Mouse (Mus musculus) CD4-positive helper T cell, adult 2 months (primary cell): ENCODE measurements around the gene Wdr38.
A peak's percentile ranks its signal among the peaks of the same experiment; 100 is the strongest.
"Not testable (repeated sequence)": the region's sequence is repeated elsewhere in the genome, so short reads cannot be mapped to it uniquely, and the experiment has no call there.

Experiments
- DNase-seq: peaks from one replicate; pipeline ENCODE4 v3.0.0-alpha.2; 2012; ENCODE audit warnings: low read depth, missing footprints, low spot score

Gene Wdr38

DNA sequence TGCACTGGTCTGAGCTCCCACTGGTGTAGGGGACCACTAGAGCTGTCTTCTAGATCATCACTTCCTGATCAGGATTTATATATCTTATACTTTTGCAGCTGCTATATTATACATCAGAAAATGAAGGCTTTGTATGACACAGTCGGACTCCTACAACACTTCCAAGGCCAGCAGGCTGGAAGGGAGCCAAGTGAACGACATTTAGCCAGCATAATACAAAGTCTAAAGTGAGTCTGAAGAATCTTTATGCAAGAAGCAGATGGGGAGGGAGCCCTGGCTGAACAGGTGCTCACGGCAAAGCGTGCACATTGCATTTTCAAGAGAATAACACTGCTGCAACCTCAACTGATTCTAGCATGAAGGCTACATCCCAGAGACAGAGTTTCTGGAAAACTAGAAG lies 4.8 kb upstream of the Wdr38 start:
- DNase-seq = no peak

DNA sequence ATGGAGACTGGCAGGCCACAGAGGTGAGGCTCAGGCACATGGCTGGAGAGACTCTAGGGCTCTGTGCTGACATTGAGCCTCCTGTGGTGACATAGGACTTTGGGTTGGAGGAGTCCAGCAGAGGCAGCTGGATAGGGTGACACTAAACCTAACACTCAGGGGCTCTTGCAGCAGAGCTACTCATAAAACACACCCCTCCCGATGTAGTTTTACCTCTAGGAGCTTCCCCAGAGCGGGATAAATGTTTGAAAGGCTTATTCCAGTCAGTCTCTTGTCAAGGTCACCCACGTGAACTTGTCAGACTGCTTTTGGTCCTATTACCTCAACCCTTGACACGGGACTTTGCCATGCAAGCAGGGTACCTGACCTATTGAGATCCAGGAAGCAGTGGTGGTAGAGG lies 2.1 kb downstream of the Wdr38 start:
- DNase-seq = no peak

DNA sequence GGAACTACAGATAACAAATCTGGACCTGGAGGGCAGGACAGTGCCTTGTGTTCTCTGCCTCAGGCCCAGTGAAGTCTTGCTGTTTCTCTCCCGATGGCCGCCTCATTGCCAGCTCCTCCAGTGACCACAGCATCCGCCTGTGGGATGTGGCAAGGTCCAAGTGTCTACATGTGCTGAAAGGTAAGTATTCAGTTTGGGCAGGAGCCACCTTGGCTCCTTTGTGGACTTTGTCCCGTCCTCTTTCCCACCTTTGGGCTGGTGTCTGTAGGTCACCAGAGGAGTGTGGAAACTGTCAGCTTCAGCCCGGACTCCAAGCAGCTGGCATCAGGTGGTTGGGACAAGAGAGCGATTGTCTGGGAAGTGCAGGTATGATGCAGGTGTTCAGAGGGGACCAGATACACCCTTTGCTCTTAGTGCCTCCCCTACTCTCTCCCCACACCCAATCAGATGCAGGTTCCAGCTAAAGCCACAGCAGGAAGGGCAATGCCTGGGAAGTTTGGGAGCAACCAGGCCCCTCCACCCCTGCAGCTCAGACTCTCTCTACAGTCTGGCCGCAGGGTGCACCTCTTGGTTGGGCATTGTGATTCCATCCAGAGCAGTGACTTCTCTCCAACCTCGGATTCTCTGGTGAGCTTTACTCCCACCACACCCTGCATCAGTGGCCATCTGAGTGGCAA lies 2.8 kb downstream of the Wdr38 start:
- no peak for DNase-seq

DNA sequence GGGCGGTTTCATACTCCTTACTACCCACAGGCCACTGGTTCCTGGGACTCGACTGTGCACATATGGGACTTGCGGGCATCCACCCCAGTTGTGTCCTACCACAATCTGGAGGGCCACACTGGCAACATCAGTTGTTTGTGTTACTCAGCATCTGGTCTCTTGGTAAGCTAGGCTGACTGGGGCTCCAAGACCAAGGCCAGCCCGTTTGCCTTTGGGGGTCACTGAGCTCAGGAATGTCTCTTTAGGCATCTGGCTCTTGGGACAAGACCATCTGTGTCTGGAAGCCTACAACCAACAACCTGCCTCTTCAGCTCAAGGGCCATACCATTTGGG lies 3.3 kb downstream of the Wdr38 start:
- no peak for DNase-seq

DNA sequence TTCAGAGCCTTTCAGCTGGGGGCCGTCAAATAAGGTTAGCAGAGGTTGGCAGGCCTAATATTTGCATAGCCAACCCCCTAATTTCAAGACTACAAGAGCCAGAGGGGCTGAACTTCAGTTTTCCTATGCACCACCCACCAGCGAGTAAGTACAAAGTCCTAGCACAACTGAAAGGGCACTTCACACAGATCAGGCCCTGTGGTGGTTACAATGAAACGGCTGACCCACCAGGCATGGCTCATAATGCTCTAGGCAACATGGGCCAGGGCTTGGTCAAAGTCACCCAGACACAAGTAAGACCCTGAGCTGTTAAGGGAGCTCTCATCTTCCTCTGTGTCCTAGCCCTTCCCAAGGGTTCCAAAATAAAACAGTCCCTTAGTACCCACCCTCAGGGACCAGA lies 4.6 kb downstream of the Wdr38 start:
- DNase-seq = no peak

DNA sequence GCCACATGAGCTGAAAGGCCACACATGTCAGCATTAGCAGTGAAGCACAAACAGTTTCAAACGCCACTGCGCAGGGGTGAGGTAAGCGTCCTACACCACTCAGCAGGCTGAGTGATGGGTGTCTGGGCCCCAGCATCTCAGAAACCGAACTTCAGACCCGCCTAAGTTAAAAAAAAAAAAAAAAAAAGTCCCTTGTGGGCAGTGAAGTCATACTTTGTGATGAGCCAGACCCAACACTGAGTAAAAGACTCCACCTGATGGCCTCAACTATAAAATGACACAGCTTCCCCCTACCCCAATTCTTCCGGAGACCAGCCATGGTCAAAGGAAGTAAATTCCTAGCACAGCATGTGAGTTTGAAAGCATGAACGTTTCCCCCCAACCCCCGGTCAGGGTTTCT lies 5.8 kb downstream of the Wdr38 start:
- no peak for DNase-seq

DNA sequence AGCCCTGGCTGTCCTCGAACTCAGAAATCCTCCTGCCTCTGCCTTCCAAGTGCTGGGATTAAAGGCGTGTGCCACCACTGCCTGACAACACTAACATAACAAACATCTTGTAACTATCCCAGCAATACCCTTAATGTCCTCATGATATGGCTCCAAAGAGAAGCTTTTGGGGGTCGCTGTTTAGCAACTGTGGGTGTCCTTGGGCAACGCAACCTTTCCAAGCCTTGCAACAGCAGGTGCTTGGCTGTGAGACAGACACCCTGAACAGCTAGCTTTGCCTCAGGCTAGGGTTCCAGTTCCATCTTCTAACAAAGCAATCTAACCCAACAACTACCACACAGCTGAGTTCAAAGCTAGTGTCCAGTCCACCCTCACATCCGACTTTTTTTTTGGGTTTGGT lies 6.2 kb downstream of the Wdr38 start:
- no peak for DNase-seq

DNA sequence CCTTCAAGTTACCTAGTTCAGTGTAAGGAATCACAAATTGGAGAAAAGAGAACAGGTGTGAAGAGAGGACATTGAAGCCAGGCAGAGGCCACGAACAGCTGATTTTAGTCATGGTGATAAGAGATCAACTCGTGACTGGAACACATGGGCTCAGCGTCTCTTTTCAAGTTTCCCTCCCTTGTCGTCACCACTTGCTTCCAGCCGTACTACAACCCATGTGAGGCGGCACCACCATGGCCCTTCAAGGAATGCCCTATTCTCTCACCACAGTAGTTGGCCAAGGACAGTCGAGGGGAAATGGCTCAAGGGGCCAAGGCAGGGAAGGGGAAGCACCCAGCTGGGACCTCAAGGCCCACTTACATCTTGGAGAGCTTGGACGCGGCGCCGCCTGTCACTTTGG lies 7.1 kb downstream of the Wdr38 start:
- DNase-seq = peak; percentile 74

DNA sequence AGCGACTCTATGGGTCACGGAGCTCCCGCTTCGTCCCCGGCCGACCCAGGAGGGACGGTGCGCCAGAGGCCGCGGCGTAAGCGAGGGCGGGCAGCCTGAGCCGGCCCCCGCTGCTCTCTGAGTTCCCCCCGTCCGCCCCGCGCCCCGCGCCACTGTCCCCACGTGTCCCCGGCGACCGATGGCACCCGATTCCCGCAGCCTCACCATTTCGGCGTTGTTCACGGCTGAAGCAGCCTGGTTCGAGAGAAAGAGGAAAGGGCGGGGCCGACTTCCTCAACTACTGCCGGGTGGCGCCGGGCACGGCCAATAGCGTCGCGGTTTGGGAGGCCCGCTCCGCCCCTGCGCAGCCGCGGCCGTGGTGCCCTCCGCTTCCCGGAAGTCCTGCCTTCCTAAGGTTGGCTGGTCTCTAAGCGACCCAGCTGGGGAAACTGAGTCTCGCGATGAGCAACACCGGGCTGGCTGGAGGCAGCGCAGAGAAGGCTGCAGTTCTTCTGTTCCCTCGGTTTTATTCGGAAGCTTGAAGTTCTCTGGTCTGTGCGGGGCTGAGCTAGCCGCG lies 7.7 kb downstream of the Wdr38 start, which contains the start of gene Arpc5l:
TSS of gene Arpc5l (plus strand) at position 469 of the 556 bp plus-strand sequence.
- peak; percentile 93 for DNase-seq

DNA sequence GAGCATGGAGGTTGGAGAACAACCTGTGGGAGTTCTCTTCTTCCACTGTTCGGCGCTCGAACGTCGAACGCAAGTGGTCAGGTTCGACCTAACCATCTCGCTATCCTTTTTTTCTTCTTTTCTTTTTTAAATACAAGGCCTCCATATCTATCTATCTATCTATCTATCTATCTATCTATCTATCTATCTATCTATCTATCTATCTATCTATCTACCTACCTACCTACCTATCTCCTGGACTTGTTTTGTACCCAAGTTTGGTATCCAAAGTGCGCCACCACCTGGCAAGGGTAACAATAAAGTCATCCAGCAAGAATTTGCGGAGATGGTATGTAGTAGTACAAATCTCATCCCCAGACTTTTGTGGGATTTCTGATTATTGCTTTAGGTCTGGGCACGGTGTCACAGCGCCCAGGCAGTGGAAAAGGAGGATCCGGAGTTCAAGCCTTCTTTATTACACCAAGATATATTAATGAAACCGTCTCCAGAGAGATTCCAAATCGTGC lies 8.4 kb downstream of the Wdr38 start, which contains the start of gene Rpl35:
TSS of gene Rpl35 (minus strand) at position 51 of the 506 bp plus-strand sequence.
- DNase-seq = peak; percentile 70

DNA sequence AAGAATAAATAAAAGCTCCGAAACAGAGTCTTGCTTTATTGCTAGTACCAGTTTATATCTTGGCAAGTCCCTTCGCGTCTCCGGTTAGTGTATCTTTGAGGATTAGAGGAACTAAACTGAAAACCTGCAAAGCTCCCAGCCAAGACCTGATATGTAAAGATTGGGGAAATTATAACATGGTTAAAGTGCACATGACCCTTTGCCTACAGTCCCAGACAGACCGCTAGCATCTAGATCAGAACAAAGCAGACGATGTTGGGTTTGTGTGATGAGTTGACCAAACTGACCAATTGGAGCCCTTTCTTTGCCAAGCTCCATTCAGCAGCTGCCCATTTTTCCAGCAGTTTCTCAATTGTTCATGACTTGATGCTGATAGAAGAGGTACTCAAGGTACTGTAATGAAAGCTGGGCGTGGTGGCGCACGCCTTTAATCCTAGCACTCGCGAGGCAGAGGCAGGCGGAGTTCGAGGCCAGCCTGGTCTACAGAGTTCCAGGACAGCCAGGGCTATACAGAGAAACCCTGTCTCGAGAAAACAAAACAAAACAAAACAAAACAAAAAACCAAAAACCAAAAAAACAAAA lies 9.0 kb downstream of the Wdr38 start:
- DNase-seq = no peak

DNA sequence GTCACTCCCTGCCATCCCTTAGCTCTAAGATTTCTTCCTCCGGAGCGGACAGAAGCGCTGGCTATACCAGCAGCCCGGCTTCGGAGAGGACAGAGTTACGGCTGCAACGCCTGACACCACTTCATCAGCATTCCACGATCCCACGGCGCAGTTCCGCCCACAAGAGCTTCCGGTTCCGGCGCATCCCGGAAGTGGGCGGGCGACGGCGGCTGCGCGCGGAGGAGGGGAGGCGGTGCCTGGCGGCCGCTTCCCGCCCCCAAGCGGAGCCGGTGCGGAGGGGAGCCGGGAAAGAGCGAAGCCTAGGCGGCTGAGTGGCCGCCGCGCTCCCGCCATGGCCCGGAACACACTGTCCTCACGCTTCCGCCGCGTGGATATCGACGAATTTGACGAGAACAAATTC lies 10.6 kb downstream of the Wdr38 start:
- peak; percentile 94 for DNase-seq

DNA sequence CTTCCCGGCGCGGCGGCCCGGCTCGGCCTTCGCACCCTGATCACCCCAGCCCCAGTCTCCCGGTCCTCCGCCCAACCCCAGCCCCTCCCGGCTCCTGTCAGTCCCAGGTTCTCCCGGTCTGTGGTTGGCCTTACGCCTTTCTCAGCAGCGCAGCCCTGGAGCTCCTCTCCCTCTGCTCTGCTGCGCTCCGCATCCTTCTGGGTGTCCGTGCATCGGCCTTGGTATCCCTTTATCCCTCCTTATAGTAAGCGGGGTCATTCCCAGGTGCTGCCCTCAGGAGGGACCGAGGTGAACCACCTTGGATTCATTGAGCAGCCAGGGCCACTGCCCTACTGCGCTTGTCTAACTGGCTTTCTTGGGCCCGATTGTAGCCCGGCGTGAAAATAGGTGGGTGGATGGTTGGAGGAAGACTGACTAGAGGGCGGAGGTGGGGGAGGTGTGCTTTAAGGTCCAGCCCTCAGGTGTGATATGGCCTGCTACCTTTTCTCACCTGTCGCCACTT lies 11.1 kb downstream of the Wdr38 start:
- peak; percentile 56 for DNase-seq

DNA sequence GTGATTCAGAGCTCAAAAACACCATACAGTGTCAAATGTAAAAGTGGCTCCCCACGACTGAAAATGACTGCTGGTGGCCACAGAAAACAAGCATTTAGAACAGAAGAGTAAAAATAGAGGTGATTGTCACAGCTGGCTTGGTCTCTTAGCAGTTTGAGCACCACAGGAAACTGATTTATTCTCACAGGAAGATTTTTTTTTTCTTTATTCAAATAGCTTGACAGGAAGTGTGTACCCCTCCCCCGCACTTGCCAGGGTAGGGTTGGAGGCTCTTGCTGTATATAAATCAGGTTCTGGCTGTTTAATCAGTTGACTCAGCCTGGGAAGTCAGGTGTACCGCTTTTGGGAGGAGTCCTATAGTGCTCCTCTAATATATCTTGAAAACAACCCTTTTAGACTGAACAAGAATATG lies 11.7 kb downstream of the Wdr38 start:
- peak; percentile 87 for DNase-seq

DNA sequence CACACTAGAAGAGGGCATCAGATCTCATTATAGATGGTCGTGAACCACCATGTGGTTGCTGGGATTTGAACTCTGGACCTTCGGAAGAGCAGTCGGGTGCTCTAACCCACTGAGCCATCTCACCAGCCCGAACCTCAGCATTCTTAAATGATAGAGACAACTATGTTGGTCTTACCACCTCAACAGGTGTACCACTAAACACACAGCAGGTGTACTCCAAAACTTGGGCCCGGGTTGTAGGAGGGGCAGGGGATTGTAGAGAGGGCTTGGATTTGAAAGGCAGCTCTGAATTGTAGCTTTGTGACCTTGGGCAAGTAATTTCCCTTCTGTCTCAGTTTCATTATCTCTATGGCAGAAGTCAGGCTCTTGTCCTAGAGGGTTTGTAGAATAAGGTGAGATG lies 12.9 kb downstream of the Wdr38 start:
- DNase-seq = not testable (repeated sequence)

DNA sequence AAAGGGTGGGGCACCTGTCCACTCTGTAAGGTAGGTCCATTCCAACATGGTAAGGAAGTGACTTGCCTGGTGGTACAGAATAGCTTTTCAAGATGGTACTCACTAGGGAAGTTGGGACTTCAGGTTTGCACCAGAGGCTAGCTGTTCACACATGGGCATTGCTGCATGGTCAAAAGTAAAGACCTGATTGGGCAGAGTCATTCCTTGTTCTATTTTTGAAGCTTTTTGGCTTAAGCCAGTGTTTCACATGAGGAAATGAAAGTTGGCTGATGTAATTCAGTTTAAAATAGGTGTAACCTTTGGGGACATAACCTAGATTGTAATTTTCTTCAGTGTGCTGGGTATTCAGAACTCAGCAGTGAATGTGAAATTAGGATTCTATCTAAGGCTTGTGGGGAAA lies 14.0 kb downstream of the Wdr38 start:
- DNase-seq = no peak

DNA sequence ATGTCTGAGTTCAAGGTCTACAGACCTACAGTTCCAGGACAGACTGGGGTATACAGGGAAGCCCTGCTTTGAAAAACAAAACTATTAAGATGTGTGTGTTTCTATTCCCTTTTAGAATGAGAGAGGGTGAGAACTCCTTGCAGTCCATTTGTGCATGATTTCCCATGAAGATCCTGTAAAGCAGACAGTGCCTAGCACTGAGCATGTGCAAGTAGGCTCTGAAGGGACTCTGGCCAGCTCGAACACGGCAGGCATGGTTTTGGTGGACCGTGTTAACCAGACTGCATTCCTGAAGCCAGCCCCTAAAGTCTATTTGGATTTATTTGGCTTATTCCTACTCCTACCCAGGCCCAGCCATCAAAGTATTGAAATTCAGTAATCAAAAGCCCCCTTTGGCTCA lies 14.7 kb downstream of the Wdr38 start:
- DNase-seq = no peak

DNA sequence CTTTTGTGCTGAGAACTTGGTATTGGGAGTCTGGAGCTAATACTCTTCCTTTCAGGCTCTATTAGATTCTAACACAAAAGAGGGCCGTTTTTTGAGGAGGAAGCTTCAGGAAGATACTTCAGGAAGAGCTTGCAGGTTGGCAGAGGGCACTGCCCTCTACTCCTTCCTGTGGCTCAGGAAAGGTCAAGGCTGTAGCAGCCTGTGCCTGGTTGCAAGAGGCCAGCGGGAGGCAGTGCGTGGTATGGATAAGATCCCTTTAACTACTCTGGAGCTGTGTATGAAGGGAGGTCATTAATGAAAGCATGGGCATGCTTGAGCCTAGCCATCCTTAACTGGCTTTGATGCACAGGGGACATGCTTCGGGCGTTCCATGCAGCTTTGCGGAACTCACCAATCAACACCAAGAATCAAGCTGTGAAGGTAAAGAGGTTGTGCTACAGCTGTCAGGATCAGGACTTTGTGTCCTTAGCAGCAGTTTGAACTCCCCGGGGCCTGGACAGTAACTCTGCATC lies 15.5 kb downstream of the Wdr38 start:
- DNase-seq = no peak

DNA sequence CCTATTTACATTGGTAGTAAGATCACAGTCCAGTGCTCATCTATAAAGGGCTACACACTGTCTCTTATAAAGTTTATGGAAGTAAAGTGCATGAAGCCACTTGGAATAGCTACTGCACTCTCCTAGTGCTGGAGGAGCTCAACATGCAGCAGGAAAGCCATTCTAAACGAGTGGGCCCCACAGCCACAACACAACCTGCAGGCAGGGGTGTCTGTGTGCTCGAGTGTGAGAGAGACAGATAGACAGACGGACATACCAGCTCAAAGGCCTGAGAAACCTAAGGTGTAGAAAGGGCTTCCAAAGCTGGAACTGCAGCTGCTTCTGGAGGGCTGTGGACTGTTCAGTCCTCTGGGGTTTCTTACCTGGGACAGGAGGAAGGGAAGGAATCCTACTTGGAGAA lies 19.3 kb downstream of the Wdr38 start:
- no peak for DNase-seq

DNA sequence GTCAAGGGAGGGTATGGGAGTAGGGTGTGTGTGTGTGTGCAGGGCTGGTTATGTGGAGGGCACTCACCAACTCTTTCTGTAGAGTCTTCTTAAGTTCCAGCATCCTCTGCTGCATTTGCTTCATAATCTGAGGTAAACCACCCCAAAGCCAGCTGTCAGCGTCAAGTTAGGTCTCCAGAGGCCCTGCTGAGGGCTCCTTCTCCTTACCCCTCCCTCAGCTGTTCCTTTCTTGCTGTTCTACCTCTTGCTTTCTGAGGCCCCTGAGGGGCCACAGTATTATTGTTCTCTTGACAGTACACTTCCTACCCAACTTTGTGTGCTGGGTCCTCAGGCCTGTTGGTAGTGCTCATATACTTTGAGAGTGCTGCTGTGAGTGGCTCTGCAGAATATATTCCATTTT lies 22.7 kb downstream of the Wdr38 start:
- no peak for DNase-seq

DNA sequence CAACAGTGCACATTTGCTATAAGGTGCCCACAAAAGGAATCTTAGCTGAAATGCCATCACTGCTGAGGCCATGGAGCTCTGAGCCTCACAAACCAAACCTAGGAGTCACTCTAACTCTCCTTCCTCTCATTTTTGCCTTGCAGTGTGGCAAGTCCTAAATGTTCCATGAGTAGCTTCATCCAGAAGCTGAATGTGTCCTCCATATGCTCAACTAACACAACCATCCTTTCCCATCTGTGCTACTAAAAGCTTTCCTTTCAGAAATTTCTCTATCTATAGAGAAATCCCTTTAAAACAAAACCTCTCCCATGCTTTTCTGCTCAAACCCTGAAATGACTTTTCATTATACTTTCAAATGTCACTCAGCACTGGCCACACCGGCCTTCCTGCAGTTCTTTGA lies 34.3 kb downstream of the Wdr38 start:
- no peak for DNase-seq

DNA sequence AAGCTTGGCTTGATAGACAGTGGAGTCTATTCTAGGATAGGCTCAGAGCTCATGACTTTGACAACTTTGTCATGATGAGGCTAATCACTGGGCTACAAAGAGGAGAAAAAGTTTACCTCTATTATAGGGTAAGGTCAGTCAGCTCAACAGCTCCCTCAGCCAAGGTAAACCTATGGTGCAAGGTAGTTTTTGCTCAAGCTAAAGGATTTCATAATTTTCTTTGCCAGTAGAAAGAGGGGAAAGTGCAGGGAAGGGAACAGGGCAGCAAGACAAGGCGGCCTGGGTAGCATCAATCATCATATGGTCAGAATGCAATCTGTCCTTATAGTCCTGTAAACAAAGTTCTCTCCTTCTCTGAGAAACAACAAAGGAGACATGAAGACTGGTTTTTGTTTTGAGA lies 42.9 kb downstream of the Wdr38 start:
- DNase-seq = no peak

DNA sequence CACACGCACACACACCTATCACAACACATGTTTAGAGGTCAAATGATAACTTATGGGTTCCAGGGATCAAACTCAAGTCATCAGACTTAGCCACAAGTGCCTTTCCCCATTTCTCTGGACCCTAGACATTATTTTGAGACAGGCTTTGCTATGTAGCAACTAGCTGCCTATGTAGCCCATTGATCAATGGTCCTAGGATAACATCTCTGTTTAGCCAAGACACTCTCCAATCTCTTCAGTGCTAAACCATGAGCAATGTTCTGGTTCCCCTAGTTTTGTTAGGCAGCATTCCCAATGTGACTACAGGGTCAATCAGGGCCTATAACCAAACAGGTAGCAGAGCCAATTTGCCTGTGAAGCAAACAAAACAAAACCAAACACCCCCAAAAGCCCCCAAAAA lies 51.2 kb downstream of the Wdr38 start:
- no peak for DNase-seq
